Mouse (Mus musculus): ENCODE measurements at regions not wholly inside any gene's neighbourhood (a gene's known extent, or its start where the extent isn't known, plus 50 kb on each side); places are given as distances from the start of the nearest gene placed in this dataset.
A peak's percentile ranks its signal among the peaks of the same experiment; 100 is the strongest.
"Not testable (repeated sequence)": the region's sequence is repeated elsewhere in the genome, so short reads cannot be mapped to it uniquely, and the experiment has no call there.

DNA sequence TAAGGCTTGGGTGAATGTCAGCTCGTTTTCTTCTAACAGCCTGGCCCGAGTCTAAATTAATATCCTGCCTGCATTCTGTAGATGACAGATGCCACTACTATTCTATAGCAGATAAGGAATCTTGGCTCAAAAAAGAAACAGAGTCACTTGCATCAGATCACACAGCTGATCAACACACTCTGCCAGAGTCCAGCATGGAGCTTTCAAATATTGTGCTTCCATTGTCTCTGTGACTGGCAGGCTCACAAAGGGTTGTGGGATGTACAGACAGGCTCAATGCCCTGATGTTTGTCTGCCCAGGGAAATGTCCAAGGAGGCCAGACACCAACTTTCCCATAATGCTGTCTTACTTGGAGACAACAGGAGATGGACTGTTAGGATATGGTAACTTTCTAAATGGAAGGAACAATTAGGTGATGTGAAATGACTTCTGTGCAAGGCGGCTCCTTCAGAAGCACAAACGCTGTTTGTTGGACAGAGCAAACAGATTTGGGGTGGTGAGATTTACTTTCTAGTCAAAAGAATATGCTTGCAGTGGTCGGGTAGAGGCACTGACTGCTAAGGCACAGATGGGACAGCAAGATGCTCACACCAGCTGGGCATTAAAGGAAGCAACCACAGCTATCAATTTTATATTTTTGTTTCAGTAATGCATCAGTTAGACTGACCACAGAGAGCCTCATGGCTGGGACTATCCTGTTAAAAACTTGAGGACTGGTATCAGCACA, 291.6 kb upstream of the Pdzrn3 start:
- 20% methylated on average over 5 of the region's 5 CpGs for WGBS
- Histone ChIP-seq H3K4me3 (replicated peaks; ENCODE audit: low read length) (no peak overlapping the region), H3K36me3 (ENCODE audit: control insufficient read depth, insufficient read depth) (no peaks in the 10 kb centered on the region), H3K4me1 (replicated peaks; ENCODE audit: control insufficient read depth, insufficient read depth, low read length) (peaks cover 8% of the 10 kb centered on the region), H3K27me3 (replicated peaks; ENCODE audit: control insufficient read depth, insufficient read depth, low read length) (no peaks in the 10 kb centered on the region), H3K27ac (ENCODE audit: low read length) (no peak overlapping the region), H3K9ac (replicated peaks; ENCODE audit: low read depth, low read length) (no peak overlapping the region), H3K4me2 (ENCODE audit: low read length) (no peak overlapping the region), H3K9me3 (ENCODE audit: control insufficient read depth, low read length) (no peaks in the 10 kb centered on the region)
- ATAC-seq: no peak

DNA sequence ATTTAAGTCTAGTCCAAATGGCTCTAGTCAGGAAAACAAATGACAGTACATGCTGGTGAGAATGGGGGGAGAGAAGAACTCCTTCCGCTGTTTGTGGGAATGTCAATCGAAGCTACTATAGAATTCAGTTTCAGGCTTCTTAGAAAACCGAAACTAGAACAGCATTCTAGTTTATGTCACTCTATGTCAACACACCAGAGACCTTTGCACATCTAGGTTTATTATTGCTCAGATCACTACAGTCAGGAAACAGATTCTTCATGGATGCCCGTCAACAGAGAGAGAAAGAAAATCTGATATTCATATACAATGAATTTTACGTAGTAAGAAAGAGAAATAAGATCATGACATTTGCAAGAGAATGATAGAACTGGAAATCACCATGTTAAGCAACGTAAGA, 276.7 kb upstream of the Pdzrn3 start:
- Histone ChIP-seq H3K4me2 (ENCODE audit: low read length) (no peak overlapping the region), H3K36me3 (ENCODE audit: control insufficient read depth, insufficient read depth) (no peaks in the 10 kb centered on the region), H3K27ac (ENCODE audit: low read length) (no peak overlapping the region), H3K9ac (replicated peaks; ENCODE audit: low read depth, low read length) (no peak overlapping the region), H3K4me1 (replicated peaks; ENCODE audit: control insufficient read depth, insufficient read depth, low read length) (no peaks in the 10 kb centered on the region), H3K9me3 (ENCODE audit: control insufficient read depth, low read length) (no peaks in the 10 kb centered on the region), H3K4me3 (replicated peaks; ENCODE audit: low read length) (no peak overlapping the region), H3K27me3 (replicated peaks; ENCODE audit: control insufficient read depth, insufficient read depth, low read length) (no peaks in the 10 kb centered on the region)
- WGBS: 88% methylated on average over 6 of the region's 6 CpGs
- ATAC-seq: no peak

DNA sequence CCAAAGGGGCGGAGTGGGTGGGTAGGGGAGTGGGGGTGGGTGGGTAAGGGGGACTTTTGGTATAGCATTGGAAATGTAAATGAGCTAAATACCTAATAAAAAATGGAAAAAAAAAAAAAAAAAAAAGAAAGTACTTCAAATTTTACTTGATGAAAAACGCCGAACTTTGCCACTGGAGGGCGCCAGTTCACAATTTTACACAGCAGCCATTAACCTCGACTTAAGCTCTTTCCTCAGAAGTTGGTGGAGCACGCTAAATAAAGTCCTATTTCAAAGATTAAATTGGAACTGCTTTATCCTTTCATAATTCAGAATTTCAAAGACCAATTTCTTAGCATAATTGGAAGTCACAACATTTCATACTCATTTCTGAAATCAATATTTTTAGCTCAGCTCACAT, 272.7 kb upstream of the Pdzrn3 start:
- not testable (repeated sequence) for H3K27me3 ChIP-seq (replicated peaks; ENCODE audit: control insufficient read depth, insufficient read depth, low read length); H3K4me1 ChIP-seq (replicated peaks; ENCODE audit: control insufficient read depth, insufficient read depth, low read length); H3K9ac ChIP-seq (replicated peaks; ENCODE audit: low read depth, low read length); H3K4me3 ChIP-seq (replicated peaks; ENCODE audit: low read length); H3K4me2 ChIP-seq (ENCODE audit: low read length); H3K27ac ChIP-seq (ENCODE audit: low read length); ATAC-seq; H3K9me3 ChIP-seq (ENCODE audit: control insufficient read depth, low read length); H3K36me3 ChIP-seq (ENCODE audit: control insufficient read depth, insufficient read depth)
- WGBS: 6% methylated on average over 5 of the region's 6 CpGs

DNA sequence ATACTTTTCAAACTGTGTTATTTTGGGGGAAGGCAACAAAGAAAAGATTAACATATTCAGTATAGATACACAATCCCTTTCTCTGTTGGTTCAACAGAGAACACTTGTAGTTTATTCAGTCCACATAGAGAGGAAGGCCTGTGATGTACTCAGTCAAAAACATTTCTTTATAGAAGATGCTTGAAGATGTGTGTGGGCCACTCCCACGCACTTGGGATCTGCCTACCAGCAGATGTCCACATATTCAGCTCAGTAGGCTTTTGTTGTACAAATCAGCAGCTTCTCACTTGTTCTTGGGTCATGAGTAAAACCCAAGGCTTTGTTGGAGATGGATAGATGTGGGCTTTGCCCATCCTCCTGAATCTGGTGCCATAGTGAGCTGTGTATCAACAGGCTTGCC, 239.6 kb upstream of the Pdzrn3 start:
- Histone ChIP-seq H3K27me3 (replicated peaks; ENCODE audit: control insufficient read depth, insufficient read depth, low read length) (no peaks in the 10 kb centered on the region), H3K4me2 (ENCODE audit: low read length) (no peak overlapping the region), H3K4me1 (replicated peaks; ENCODE audit: control insufficient read depth, insufficient read depth, low read length) (no peaks in the 10 kb centered on the region), H3K9ac (replicated peaks; ENCODE audit: low read depth, low read length) (no peak overlapping the region), H3K36me3 (ENCODE audit: control insufficient read depth, insufficient read depth) (no peaks in the 10 kb centered on the region), H3K4me3 (replicated peaks; ENCODE audit: low read length) (no peak overlapping the region), H3K9me3 (ENCODE audit: control insufficient read depth, low read length) (no peaks in the 10 kb centered on the region), H3K27ac (ENCODE audit: low read length) (no peak overlapping the region)
- no peak for ATAC-seq
- WGBS: 56% methylated on average over 1 of the region's 1 CpGs

DNA sequence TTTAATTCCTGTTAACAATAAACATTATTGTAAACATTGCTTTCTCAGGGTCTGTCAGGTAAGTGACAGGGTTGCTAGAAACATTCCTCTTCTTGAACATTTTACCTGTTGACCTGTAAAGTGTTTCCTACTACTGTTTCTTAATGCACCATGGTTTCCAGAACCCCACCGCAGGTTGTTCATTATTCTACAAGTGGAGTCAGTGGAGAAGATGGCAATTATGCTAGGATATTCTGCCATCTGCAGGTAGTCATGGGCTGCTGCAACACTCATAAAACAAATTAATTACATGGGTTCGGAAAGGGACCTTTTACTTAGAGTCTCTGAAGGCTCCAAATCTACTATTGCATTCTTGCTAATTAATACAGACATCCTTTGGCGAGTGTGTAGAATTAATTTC, 239.1 kb upstream of the Pdzrn3 start:
- Histone ChIP-seq H3K4me1 (replicated peaks; ENCODE audit: control insufficient read depth, insufficient read depth, low read length) (no peaks in the 10 kb centered on the region), H3K27ac (ENCODE audit: low read length) (no peak overlapping the region), H3K9me3 (ENCODE audit: control insufficient read depth, low read length) (no peaks in the 10 kb centered on the region), H3K27me3 (replicated peaks; ENCODE audit: control insufficient read depth, insufficient read depth, low read length) (no peaks in the 10 kb centered on the region), H3K36me3 (ENCODE audit: control insufficient read depth, insufficient read depth) (no peaks in the 10 kb centered on the region), H3K9ac (replicated peaks; ENCODE audit: low read depth, low read length) (no peak overlapping the region), H3K4me3 (replicated peaks; ENCODE audit: low read length) (no peak overlapping the region), H3K4me2 (ENCODE audit: low read length) (no peak overlapping the region)
- 32% methylated on average over 3 of the region's 3 CpGs for WGBS
- ATAC-seq: peak; percentile 72

DNA sequence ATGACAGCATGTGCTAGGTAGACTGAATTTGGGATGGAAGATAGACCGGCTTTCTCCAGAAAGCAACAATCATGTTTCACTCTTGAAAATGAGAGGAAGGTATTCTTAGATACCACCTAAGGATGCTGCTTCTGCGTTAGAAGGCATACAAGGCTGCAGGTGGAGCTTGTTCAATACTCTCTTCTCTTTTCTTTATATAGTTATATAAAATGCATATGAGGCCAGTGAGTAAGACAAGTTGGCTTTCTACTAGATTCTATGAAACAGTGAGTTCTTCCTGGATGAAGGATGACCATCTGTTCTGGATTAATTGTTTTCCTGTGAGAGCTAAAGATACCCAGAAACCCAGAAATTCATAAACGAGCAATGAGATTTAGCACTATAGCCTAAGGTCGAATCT, 231.3 kb upstream of the Pdzrn3 start:
- no peak overlapping the region for H3K4me3 ChIP-seq (replicated peaks; ENCODE audit: low read length)
- H3K36me3 ChIP-seq (ENCODE audit: control insufficient read depth, insufficient read depth): no peaks in the 10 kb centered on the region
- no peaks in the 10 kb centered on the region for H3K9me3 ChIP-seq (ENCODE audit: control insufficient read depth, low read length)
- H3K4me1 ChIP-seq (replicated peaks; ENCODE audit: control insufficient read depth, insufficient read depth, low read length): no peaks in the 10 kb centered on the region
- 94% methylated on average over 4 of the region's 4 CpGs for WGBS
- no peaks in the 10 kb centered on the region for H3K27me3 ChIP-seq (replicated peaks; ENCODE audit: control insufficient read depth, insufficient read depth, low read length)
- no peak overlapping the region for H3K9ac ChIP-seq (replicated peaks; ENCODE audit: low read depth, low read length)
- no peak overlapping the region for H3K27ac ChIP-seq (ENCODE audit: low read length)
- ATAC-seq: no peak
- no peak overlapping the region for H3K4me2 ChIP-seq (ENCODE audit: low read length)

DNA sequence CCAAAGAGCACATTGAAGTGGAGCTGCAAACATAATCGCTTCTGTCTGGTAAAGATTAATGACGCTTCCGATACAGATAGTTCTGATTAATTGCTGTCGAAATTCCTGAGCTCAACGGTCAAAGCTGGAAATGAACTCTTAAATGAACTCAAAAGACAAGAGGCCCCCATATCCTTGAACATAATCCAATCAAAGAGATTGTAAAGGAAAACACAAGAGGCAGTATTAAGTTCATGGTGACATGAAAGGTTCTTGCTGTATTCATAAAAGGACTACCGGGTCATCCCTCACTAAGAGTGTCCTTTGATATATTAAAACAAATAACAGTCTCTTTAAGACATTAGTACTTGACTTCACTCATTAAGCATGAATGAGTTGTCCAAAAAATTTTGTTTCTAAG, 225.4 kb upstream of the Pdzrn3 start:
- WGBS: 76% methylated on average over 6 of the region's 6 CpGs
- ATAC-seq: no peak

DNA sequence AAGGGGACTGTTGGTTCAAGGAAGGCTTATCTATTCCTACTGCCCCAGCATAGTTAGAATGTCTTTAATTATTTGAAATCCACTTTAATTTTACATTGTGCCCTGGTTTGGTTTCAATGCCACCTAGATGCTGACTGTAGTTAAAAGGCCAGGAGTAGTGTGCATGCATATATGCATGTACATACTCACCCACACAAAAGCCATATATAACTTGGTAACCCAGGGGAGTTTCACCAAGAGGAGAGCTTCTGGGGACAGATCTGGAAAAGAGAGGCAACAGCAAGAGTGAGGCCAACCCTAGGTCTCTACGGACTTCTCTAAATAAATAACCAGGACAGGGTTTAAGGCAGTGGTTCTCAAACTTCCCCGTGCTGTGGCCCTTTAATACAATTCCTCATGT, 219.3 kb upstream of the Pdzrn3 start:
- 83% methylated on average over 2 of the region's 2 CpGs for WGBS

More for the DNA sequence above, 225.4 kb upstream of the Pdzrn3 start:
- H3K4me1 ChIP-seq (replicated peaks; ENCODE audit: control insufficient read depth, insufficient read depth, low read length): no peaks in the 10 kb centered on the region
- no peaks in the 10 kb centered on the region for H3K9me3 ChIP-seq (ENCODE audit: control insufficient read depth, low read length)
- no peak overlapping the region for H3K9ac ChIP-seq (replicated peaks; ENCODE audit: low read depth, low read length)
- H3K27me3 ChIP-seq (replicated peaks; ENCODE audit: control insufficient read depth, insufficient read depth, low read length): no peaks in the 10 kb centered on the region
- H3K36me3 ChIP-seq (ENCODE audit: control insufficient read depth, insufficient read depth): no peaks in the 10 kb centered on the region
- H3K27ac ChIP-seq (ENCODE audit: low read length): no peak overlapping the region
- H3K4me2 ChIP-seq (ENCODE audit: low read length): no peak overlapping the region
- H3K4me3 ChIP-seq (replicated peaks; ENCODE audit: low read length): no peak overlapping the region

DNA sequence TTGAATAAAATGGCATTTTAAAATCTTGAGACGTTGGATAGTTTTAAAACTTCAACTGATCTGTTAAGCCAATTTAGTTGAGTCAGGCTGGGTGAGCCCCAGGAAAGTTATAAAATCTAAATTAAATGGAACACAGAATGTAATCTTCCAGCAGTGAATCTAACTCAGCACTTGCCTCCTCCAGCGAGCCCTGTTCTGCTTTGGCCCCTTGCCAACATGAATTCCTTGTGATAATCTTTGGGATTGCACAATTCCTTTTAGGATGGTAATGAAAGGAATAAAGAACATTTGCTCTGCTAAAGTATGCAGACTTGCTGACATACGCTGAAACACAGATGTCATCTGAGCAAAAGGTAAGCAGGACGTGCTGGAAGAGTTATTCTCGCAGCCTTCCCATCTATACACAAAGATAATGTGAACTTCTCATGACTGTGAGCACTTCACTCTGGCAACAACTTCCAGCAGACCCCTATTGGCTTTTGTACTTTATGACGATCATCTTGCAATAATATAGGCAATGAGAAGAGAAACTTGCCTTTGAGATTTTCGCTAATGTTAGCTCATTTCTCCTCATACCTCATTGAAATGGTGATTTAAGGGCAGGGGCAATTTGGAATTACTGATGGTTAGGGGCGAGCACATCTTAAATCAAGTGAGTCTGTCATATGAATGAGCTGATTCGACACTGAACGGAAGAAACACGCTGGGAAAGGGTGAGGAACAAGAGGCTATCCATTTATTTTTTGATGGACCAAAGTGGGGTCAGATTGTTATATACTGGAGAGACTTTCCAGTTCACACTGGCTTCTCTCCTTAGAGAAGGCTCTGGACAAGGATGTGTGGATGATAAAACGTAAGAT, 216.3 kb upstream of the Pdzrn3 start:
- Histone ChIP-seq H3K9ac (replicated peaks; ENCODE audit: low read depth, low read length) (no peak overlapping the region), H3K4me3 (replicated peaks; ENCODE audit: low read length) (no peak overlapping the region), H3K27ac (ENCODE audit: low read length) (no peak overlapping the region), H3K27me3 (replicated peaks; ENCODE audit: control insufficient read depth, insufficient read depth, low read length) (no peaks in the 10 kb centered on the region), H3K9me3 (ENCODE audit: control insufficient read depth, low read length) (no peaks in the 10 kb centered on the region), H3K36me3 (ENCODE audit: control insufficient read depth, insufficient read depth) (no peaks in the 10 kb centered on the region), H3K4me1 (replicated peaks; ENCODE audit: control insufficient read depth, insufficient read depth, low read length) (peaks cover 3% of the 10 kb centered on the region; the same call in 1 of the 2 replicates), H3K4me2 (ENCODE audit: low read length) (no peak overlapping the region)
- ATAC-seq: no peak
- 68% methylated on average over 12 of the region's 12 CpGs for WGBS

More for the DNA sequence above, 219.3 kb upstream of the Pdzrn3 start:
- Histone ChIP-seq H3K36me3 (ENCODE audit: control insufficient read depth, insufficient read depth) (no peaks in the 10 kb centered on the region), H3K27me3 (replicated peaks; ENCODE audit: control insufficient read depth, insufficient read depth, low read length) (no peaks in the 10 kb centered on the region), H3K9me3 (ENCODE audit: control insufficient read depth, low read length) (no peaks in the 10 kb centered on the region), H3K27ac (ENCODE audit: low read length) (no peak overlapping the region), H3K4me3 (replicated peaks; ENCODE audit: low read length) (no peak overlapping the region), H3K4me2 (ENCODE audit: low read length) (no peak overlapping the region), H3K4me1 (replicated peaks; ENCODE audit: control insufficient read depth, insufficient read depth, low read length) (peaks cover 3% of the 10 kb centered on the region; the same call in 1 of the 2 replicates), H3K9ac (replicated peaks; ENCODE audit: low read depth, low read length) (no peak overlapping the region)
- no peak for ATAC-seq

Data from forebrain, embryonic 16.5 days (tissue).